Mouse (Mus musculus) ES-Bruce4 (cell line): ENCODE data around the gene Polr3h.

ENCODE experiments used
- CTCF ChIP-seq: IDR thresholded peaks from one replicate; pipeline ENCODE4 v1.8.1; 2011; ENCODE audit warnings: low read depth, low read length
- POLR2A ChIP-seq: IDR thresholded peaks from one replicate; pipeline ENCODE4 v1.8.1; 2011; ENCODE audit warnings: low read length; ENCODE audit not compliant: insufficient read depth

DNA sequence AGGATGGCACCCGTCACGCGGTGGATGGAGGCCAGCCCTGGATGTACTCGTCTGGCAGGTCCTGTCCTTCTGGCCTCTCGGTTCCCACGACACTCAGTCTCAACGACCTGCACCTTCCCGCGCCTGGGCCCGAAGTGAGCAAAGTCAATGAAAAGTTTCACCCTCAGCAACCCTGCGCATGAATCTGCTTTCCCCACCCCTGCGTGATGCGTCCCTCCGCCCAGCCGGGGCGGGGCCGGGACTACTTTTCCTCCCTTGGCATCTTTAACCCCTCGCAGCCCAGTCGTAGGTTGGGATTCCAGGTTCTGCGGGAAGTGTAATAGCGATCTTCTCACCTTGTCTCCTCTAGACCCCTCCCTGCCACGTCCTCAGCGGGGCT, 67.9 kb downstream of the Polr3h start:
- TF ChIP-seq POLR2A (peak; percentile 99), CTCF (no peak)
